Mouse (Mus musculus) ES-E14 (cell line): Measurements from ENCODE around the gene Gm6370.

Source experiments
- CHD2 ChIP-seq: IDR thresholded peaks from 2 replicates; pipeline ENCODE4 v1.6.1; 2014; ENCODE audit warnings: mild to moderate bottlenecking, low read depth, low read length, inconsistent platforms
- HCFC1 ChIP-seq: IDR thresholded peaks from 2 replicates; pipeline ENCODE4 v1.6.1; 2012; ENCODE audit warnings: low read length, inconsistent platforms, borderline replicate concordance; ENCODE audit not compliant: insufficient read depth
- MAFK ChIP-seq: IDR thresholded peaks from 2 replicates; pipeline ENCODE4 v1.6.1; 2014; ENCODE audit warnings: mild to moderate bottlenecking, low read depth, low read length, inconsistent platforms; ENCODE audit not compliant: insufficient read depth

DNA sequence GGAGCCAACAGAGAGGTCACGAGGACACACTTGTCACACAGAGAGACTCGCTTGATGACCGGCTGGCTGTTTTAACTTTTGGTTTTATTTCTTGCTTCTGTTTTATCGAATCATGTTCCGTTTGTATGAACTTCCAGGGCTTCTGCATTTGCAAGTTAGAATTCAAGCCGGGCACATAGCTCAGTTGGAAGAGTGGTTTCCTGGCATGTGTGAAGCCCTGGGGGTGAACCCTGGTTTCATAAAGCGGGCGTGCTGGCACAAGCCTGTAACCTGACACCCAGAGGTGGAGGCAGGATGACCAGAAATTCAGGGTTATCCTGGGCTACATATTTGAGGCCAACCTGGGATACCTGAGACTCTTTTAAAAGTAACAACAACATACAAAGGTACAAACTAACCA, 29.6 kb upstream of the Gm6370 start:
- no peak for TF ChIP-seq MAFK
- TF ChIP-seq HCFC1 = no peak
- TF ChIP-seq CHD2 = no peak
